Mouse (Mus musculus) lung, embryonic 14.5 days (tissue): ENCODE measurements around the gene Prex1. TPM values are rescaled to one million over a fixed set of nuclear protein-coding genes. Genes with fewer than 3 reads are reported as not detected.
A peak's percentile ranks its signal among the peaks of the same experiment; 100 is the strongest.

Experiments used
- ATAC-seq: fragments of 200-750 bp; cut with Nextera tagmentation; 2 replicates; pipeline ENCODE4 v1.8.0; 2017; ENCODE audit warnings: mild to moderate bottlenecking, moderate TSS enrichment, moderate library complexity; ENCODE audit not compliant: insufficient read depth
- DNase-seq: peaks from one replicate; pipeline ENCODE4 v3.0.0-alpha.2; 2015
- H3K27ac ChIP-seq: fragments of 300-500 bp; sonication (generic); 2 replicates; pipeline ENCODE4 v1.5.1; 2014; ENCODE audit warnings: low read depth, mild to moderate bottlenecking, moderate library complexity
- H3K27me3 ChIP-seq: fragments of 300-500 bp; sonication (generic); 2 replicates; pipeline ENCODE4 v1.6.1; 2014; ENCODE audit warnings: low read length, control low read depth; ENCODE audit not compliant: insufficient read depth
- H3K36me3 ChIP-seq: fragments of 300-500 bp; sonication (generic); 2 replicates; pipeline ENCODE4 v1.6.1; 2014; ENCODE audit warnings: control low read depth; ENCODE audit not compliant: insufficient read depth
- H3K4me1 ChIP-seq: fragments of 300-500 bp; sonication (generic); 2 replicates; pipeline ENCODE4 v1.6.1; 2014; ENCODE audit warnings: antibody characterized with exemption, control low read depth; ENCODE audit not compliant: insufficient read depth
- H3K4me2 ChIP-seq: fragments of 300-500 bp; sonication (generic); 2 replicates; pipeline ENCODE4 v1.6.1; 2014; ENCODE audit warnings: mild to moderate bottlenecking
- H3K4me3 ChIP-seq: fragments of 300-500 bp; sonication (generic); 2 replicates; pipeline ENCODE4 v1.5.1; 2014; ENCODE audit warnings: low read depth, low read length
- H3K9ac ChIP-seq: fragments of 300-500 bp; sonication (generic); 2 replicates; pipeline ENCODE4 v1.6.1; 2014
- H3K9me3 ChIP-seq: fragments of 300-500 bp; sonication (generic); 2 replicates; pipeline ENCODE4 v1.6.1; 2016; ENCODE audit warnings: low read depth, low read length, control low read depth
- CTCF ChIP-seq: IDR thresholded peaks from 2 replicates; pipeline ENCODE4 v1.5.1; 2016; ENCODE audit warnings: antibody characterized with exemption, low read depth
- WGBS: fragments of 180-500 bp; shearing (Covaris S2); extraction: QIAGEN DNeasy Blood & Tissue Kit; methylation state at CpG from one replicate; pipeline ENCODE4 v1.1.7; 2014; 5-methylcytosine and 5-hydroxymethylcytosine counted together
- polyA plus RNA-seq: library from polyadenylated mRNA; unstranded; fragments of >200 nt; fragmentation: Nextera tagmentation; extraction: Ambion mirVana; gene quantifications from 2 replicates; pipeline ENCODE4 v1.2.1, GENCODE M21; 2014

Gene Prex1
- polyA plus RNA-seq, 1 experiment from 2014 or later = 12.9 TPM

DNA sequence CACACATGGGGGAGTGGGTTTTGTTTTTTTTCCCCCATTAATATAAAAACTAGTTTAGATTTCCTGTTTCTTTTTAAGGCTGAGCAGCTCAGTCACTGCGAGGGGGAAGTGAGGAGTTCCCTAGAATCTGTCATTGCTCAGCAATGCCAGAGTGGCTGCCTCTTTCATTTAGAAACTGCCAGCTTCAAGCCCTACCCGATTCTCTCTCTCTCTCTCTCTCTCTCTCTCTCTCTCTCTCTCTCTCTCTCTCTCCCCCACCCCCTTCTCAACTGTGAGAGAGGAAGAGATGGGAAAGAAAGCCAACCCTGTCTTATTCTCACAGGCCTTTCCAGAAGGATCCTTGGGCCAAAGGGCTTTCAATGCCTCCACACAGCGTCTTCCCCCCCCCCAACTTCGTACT is 1.3 kb downstream of the Prex1 start:
- Histone ChIP-seq H3K9me3 (no peaks in the 10 kb centered on the region), H3K27ac (no peak overlapping the region), H3K36me3 (no peaks in the 10 kb centered on the region), H3K4me2 (peak overlapping the region; percentile 94), H3K27me3 (peaks cover 7% of the 10 kb centered on the region; the same call in 1 of the 2 replicates), H3K4me3 (peak overlapping the region; percentile 75), H3K9ac (peak overlapping the region; percentile 65; the same call in 1 of the 2 replicates), H3K4me1 (peaks cover 9% of the 10 kb centered on the region; the same call in 1 of the 2 replicates)
- ATAC-seq (no peak), DNase-seq (peak; percentile 37)
- no peak for TF ChIP-seq CTCF
- WGBS = 2% methylated on average over 4 of the region's 4 CpGs

- TF ChIP-seq CTCF = no peak
- no peaks in the 10 kb centered on the region for H3K9me3 ChIP-seq
- H3K4me3 ChIP-seq = peak overlapping the region; percentile 75; the same call in 1 of the 2 replicates
- peaks cover 7% of the 10 kb centered on the region; the same call in 1 of the 2 replicates for H3K27me3 ChIP-seq
- WGBS = 19% methylated on average over 7 of the region's 7 CpGs
- DNase-seq (no peak), ATAC-seq (no peak)
- no peak overlapping the region; the same call in 1 of the 2 replicates for H3K9ac ChIP-seq
- H3K4me2 ChIP-seq = peak overlapping the region; percentile 94
- no peaks in the 10 kb centered on the region for H3K36me3 ChIP-seq
- peaks cover 9% of the 10 kb centered on the region; the same call in 1 of the 2 replicates for H3K4me1 ChIP-seq
- no peak overlapping the region for H3K27ac ChIP-seq
Measured at GRCm38 (mm10) chr2:166711681-166712132, 1.9 kb downstream of the Prex1 start.

DNA sequence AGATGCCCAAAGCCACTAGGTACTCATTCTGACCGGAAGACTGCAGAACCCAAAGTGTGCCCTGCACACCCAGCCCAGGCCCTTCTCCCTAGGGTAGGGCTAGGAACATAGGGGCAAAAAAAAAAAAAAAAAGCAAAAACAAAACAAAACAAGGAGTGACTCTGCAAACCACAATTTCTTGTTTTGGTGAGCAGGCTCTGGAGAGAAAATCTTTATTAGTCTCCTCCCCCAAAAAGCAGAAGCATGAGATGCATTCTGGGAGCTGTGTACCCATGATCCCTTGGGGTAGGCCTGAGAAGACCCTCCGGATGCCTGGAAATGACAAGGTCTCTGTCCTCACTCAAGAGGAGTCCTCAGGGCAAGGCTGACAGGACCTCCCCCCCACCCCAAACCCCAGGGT is 3.7 kb downstream of the Prex1 start:
- Histone ChIP-seq H3K27me3 (peaks cover 7% of the 10 kb centered on the region; the same call in 1 of the 2 replicates), H3K4me2 (no peak overlapping the region), H3K27ac (no peak overlapping the region), H3K9ac (no peak overlapping the region), H3K4me3 (no peak overlapping the region), H3K9me3 (no peaks in the 10 kb centered on the region; the same call in 1 of the 2 replicates), H3K4me1 (peaks cover 9% of the 10 kb centered on the region; the same call in 1 of the 2 replicates), H3K36me3 (no peaks in the 10 kb centered on the region)
- TF ChIP-seq CTCF = no peak
- no peak for ATAC-seq
- 95% methylated on average over 2 of the region's 2 CpGs for WGBS
- no peak for DNase-seq

DNA sequence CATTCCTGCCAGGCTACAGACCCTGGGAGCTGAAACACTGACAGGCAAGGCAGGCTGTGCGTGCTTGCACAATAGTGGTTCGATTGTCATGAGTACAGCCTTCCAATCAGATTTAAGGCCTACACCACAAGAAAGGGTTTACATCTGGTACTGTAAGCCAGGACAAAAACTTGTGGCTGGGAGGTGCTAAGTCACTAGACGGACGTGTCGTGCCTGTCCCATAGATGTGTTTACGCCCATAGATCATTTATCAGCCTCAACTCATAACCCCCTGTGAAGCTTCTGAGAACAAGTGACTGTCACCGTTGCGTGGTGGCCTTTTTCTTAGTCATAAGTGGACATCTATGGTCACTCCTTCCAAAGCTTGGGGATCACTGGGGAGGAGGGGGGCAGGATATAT is 5.3 kb downstream of the Prex1 start:
- H3K36me3 ChIP-seq = no peaks in the 10 kb centered on the region
- no peak overlapping the region for H3K4me3 ChIP-seq
- no peaks in the 10 kb centered on the region; the same call in 1 of the 2 replicates for H3K9me3 ChIP-seq
- DNase-seq (no peak), ATAC-seq (no peak)
- H3K9ac ChIP-seq = no peak overlapping the region
- H3K27me3 ChIP-seq = peaks cover 7% of the 10 kb centered on the region; the same call in 1 of the 2 replicates
- peaks cover 6% of the 10 kb centered on the region; the same call in 1 of the 2 replicates for H3K4me1 ChIP-seq
- no peak overlapping the region for H3K4me2 ChIP-seq
- no peak for TF ChIP-seq CTCF
- WGBS = 74% methylated on average over 8 of the region's 8 CpGs
- no peak overlapping the region for H3K27ac ChIP-seq

DNA sequence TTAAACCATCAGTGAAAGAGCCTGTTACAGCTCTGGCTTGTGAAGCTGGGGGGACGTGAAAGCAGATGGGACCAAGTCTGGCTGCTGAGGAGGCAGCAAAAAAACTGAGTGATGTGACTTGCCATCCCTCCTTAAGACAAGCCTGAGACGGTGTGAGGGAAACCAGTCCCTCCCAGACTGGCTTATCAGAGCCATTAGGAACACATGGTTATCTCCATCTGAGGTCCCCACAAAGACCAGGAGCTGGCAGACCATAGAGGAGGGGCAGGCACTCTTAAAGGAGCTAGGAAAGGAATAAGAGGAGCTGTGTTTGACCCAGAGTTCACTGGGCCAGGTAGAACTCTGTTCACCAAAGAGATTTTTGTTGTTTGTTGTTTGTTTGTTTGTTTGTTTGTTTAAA is 7.1 kb downstream of the Prex1 start:
- 47% methylated on average over 2 of the region's 2 CpGs for WGBS
- Histone ChIP-seq H3K36me3 (no peaks in the 10 kb centered on the region), H3K9ac (no peak overlapping the region), H3K4me3 (no peak overlapping the region), H3K4me2 (no peak overlapping the region), H3K4me1 (no peaks in the 10 kb centered on the region), H3K27ac (no peak overlapping the region), H3K9me3 (no peaks in the 10 kb centered on the region; the same call in 1 of the 2 replicates), H3K27me3 (no peaks in the 10 kb centered on the region)
- ATAC-seq = no peak
- TF ChIP-seq CTCF = no peak
- no peak for DNase-seq

- Histone ChIP-seq H3K27ac (no peak overlapping the region), H3K4me3 (no peak overlapping the region), H3K36me3 (no peaks in the 10 kb centered on the region), H3K4me2 (no peak overlapping the region), H3K4me1 (no peaks in the 10 kb centered on the region), H3K27me3 (no peaks in the 10 kb centered on the region), H3K9me3 (no peaks in the 10 kb centered on the region; the same call in 1 of the 2 replicates), H3K9ac (no peak overlapping the region)
- ATAC-seq (0 out of 2 replicates have a peak, but pooled peaks have one; percentile 11), DNase-seq (no peak)
- WGBS = 58% methylated on average over 3 of the region's 3 CpGs
- TF ChIP-seq CTCF = no peak
Measured at GRCm38 (mm10) chr2:166703491-166703890, 10.1 kb downstream of the Prex1 start.

GRCm38 (mm10) chr2:166702113-166702445 is 11.6 kb downstream of the Prex1 start:
- no peaks in the 10 kb centered on the region for H3K27me3 ChIP-seq
- H3K4me1 ChIP-seq = no peaks in the 10 kb centered on the region
- 93% methylated on average over 2 of the region's 2 CpGs for WGBS
- H3K4me3 ChIP-seq = no peak overlapping the region
- no peak overlapping the region for H3K4me2 ChIP-seq
- no peak for TF ChIP-seq CTCF
- no peak for ATAC-seq
- H3K27ac ChIP-seq = no peak overlapping the region
- H3K9ac ChIP-seq = no peak overlapping the region
- no peaks in the 10 kb centered on the region for H3K36me3 ChIP-seq
- no peaks in the 10 kb centered on the region; the same call in 1 of the 2 replicates for H3K9me3 ChIP-seq
- no peak for DNase-seq
